Mouse (Mus musculus) kidney, adult 11 months (tissue): ENCODE results near the gene St6galnac4.

ENCODE experiments used
- DNase-seq: peaks from one replicate; pipeline ENCODE4 v3.0.0; 2022

St6galnac4 gene

GRCm38 (mm10) chr2:32586871-32587351, at the start of gene St6galnac4:
TSS of gene St6galnac4 (plus strand) at chr2:32587095.
- peak; percentile 81 for DNase-seq

GRCm38 (mm10) chr2:32537360-32537905, 49.5 kb upstream of the St6galnac4 start:
- DNase-seq: peak; percentile 71

- peak; percentile 35 for DNase-seq
Measured at GRCm38 (mm10) chr2:32537941-32538340, 49.0 kb upstream of the St6galnac4 start.

GRCm38 (mm10) chr2:32538461-32538860, 48.4 kb upstream of the St6galnac4 start:
- peak; percentile 47 for DNase-seq

- DNase-seq: peak; percentile 20
Measured at GRCm38 (mm10) chr2:32539452-32539981, 47.4 kb upstream of the St6galnac4 start.

- DNase-seq: peak; percentile 19
Measured at GRCm38 (mm10) chr2:32541333-32541908, 45.5 kb upstream of the St6galnac4 start.

- no peak for DNase-seq
Measured at GRCm38 (mm10) chr2:32541986-32542573, 44.8 kb upstream of the St6galnac4 start.

- no peak for DNase-seq
Measured at GRCm38 (mm10) chr2:32543031-32543449, 43.9 kb upstream of the St6galnac4 start.

- DNase-seq: peak; percentile 40
Measured at GRCm38 (mm10) chr2:32546951-32547350, 39.9 kb upstream of the St6galnac4 start.

- DNase-seq: no peak
Measured at GRCm38 (mm10) chr2:32547380-32547779, 39.5 kb upstream of the St6galnac4 start.

GRCm38 (mm10) chr2:32547964-32548739, 38.7 kb upstream of the St6galnac4 start:
- peak; percentile 56 for DNase-seq

GRCm38 (mm10) chr2:32549171-32549570, 37.7 kb upstream of the St6galnac4 start:
- no peak for DNase-seq

GRCm38 (mm10) chr2:32549764-32550163, 37.1 kb upstream of the St6galnac4 start:
- no peak for DNase-seq

- DNase-seq: no peak
Measured at GRCm38 (mm10) chr2:32551236-32551635, 35.7 kb upstream of the St6galnac4 start.

- DNase-seq: no peak
Measured at GRCm38 (mm10) chr2:32553592-32554148, 33.2 kb upstream of the St6galnac4 start.

GRCm38 (mm10) chr2:32555484-32555883, 31.4 kb upstream of the St6galnac4 start:
- DNase-seq: peak; percentile 55

GRCm38 (mm10) chr2:32556019-32556418, 30.9 kb upstream of the St6galnac4 start:
- DNase-seq: no peak

GRCm38 (mm10) chr2:32559570-32559969, 27.3 kb upstream of the St6galnac4 start:
- DNase-seq: no peak

GRCm38 (mm10) chr2:32566536-32567063, 20.3 kb upstream of the St6galnac4 start:
- DNase-seq: peak; percentile 67

- DNase-seq: no peak
Measured at GRCm38 (mm10) chr2:32568149-32568548, 18.7 kb upstream of the St6galnac4 start.

GRCm38 (mm10) chr2:32568941-32569340, 18.0 kb upstream of the St6galnac4 start:
- DNase-seq: no peak

- peak; percentile 91 for DNase-seq
Measured at GRCm38 (mm10) chr2:32570698-32571494, 16.0 kb upstream of the St6galnac4 start, which contains the start of gene Dpm2. TSS of gene Dpm2 (plus strand) at chr2:32570858.
